Mouse (Mus musculus): Measurements from ENCODE around the gene Epha6. TPM values are rescaled to one million over a fixed set of nuclear protein-coding genes. Genes with fewer than 3 reads are reported as not detected.

Gene Epha6
- polyA plus RNA-seq (2012; rRNA removed) (not detected in 2 replicates), polyA plus RNA-seq (2014; fragmentation: Nextera tagmentation; extraction: Ambion mirVana) (not detected in 2 replicates)

DNA sequence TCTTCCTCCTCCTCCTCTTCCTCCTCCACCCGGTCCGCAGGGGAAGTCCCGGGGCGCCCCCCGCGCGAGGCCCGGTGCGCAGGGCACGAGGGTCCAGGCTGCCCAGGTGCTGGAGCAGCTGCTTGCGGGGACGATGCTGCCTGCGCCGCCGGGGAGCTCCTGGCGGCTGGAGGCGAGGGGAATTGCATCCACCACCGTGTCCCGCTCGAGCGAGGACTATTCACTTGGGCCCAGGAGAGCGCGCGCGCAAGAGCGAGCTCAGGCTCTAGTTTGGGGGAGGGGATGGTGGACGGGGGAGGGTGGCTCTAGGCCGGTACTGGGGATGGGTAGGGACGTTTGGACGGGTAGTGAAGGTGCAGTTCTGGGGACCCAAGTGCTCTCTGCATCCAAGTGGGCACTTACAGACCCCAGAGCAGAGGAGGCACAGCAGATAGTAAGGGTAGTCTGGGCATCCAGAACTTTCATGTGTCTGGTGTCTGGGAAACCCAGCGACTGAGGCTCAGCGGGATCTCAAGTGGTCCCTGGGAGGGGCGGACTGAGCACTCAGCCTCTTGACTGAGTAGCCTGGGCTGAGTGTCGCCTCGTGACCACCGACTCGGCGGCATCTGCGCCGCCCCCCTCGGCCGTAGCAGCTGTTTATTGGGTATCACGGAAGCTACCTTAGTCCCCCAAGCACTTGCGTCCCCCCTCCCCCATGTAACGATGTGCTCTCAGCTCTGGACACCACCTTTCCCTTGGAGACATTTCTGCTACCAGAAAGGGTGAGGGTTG, at the start of gene Epha6:
Gene Epha6, minus strand, starts transcription at position 471 of the 771 bp plus-strand sequence.
- no peaks in the 10 kb centered on the region for H3K4me1 ChIP-seq (replicated peaks; ENCODE audit: control insufficient read depth in 2 of 2, insufficient read depth in 2 of 2, low read length in 1 of 2)
- 2% methylated on average over 43 of the region's 45 CpGs for WGBS (ENCODE audit: insufficient replicate concordance)
- H3K9me3 ChIP-seq (ENCODE audit: control insufficient read depth, low read length), result no peaks in the 10 kb centered on the region
- no peak for DNase-seq (ENCODE audit: low read depth in 3 of 3, low spot score in 3 of 3)
- no peaks in the 10 kb centered on the region for H3K36me3 ChIP-seq (replicated peaks; ENCODE audit: control insufficient read depth, insufficient read depth, low read depth)
- TF ChIP-seq EP300 (IDR thresholded peaks at IDR 0.05; ENCODE audit: low read depth) (no peak), CTCF (IDR thresholded peaks at IDR 0.05; ENCODE audit: low read depth) (no peak)
- H3K27me3 ChIP-seq (ENCODE audit: control insufficient read depth, insufficient read depth, low read length), result peaks cover 11% of the 10 kb centered on the region; the same call in 1 of the 2 replicates
- no peak for ATAC-seq (ENCODE audit: insufficient read depth)
- H3K4me3 ChIP-seq (ENCODE audit: insufficient read depth in 1 of 2, low read depth in 2 of 2, low read length in 2 of 2), result no peak within 1 kb of the TSS
- no peak within 1 kb of the TSS for H3K4me2 ChIP-seq (ENCODE audit: low read depth)
- no peak within 1 kb of the TSS for H3K9ac ChIP-seq (replicated peaks)
- no peak within 1 kb of the TSS for H3K27ac ChIP-seq

DNA sequence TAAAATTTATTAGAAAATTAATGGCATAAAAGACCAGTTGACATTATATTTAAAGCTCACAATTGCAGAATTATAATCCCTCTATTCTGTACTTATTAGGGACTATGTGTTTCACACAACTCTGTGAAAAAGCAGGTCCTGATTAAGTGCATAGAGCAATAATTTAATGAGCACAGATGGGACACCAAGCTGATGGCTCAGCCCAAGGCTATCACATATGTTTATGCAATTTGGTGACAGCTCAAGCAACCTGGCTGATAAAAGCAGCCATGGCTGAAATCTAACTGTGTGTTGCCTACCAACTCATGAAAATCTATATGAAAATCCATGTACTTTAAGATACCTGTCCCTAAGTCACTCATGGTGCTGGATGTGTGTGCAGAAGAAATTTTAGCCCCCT, 46.4 kb upstream of the Epha6 start:
- TF ChIP-seq EP300 (IDR thresholded peaks at IDR 0.05; ENCODE audit: low read depth) (no peak), CTCF (IDR thresholded peaks at IDR 0.05; ENCODE audit: low read depth) (no peak)
- no peak overlapping the region for H3K9ac ChIP-seq (replicated peaks)
- ATAC-seq (ENCODE audit: insufficient read depth) (no peak), DNase-seq (ENCODE audit: low read depth in 3 of 3, low spot score in 3 of 3) (no peak)
- H3K27me3 ChIP-seq (ENCODE audit: control insufficient read depth, insufficient read depth, low read length), result no peaks in the 10 kb centered on the region
- no peaks in the 10 kb centered on the region for H3K4me1 ChIP-seq (replicated peaks; ENCODE audit: control insufficient read depth in 2 of 2, insufficient read depth in 2 of 2, low read length in 1 of 2)
- H3K27ac ChIP-seq, result no peak overlapping the region
- no peak overlapping the region for H3K4me2 ChIP-seq (ENCODE audit: low read depth)
- H3K36me3 ChIP-seq (replicated peaks; ENCODE audit: control insufficient read depth, insufficient read depth, low read depth), result no peaks in the 10 kb centered on the region
- H3K4me3 ChIP-seq (ENCODE audit: insufficient read depth in 1 of 2, low read depth in 2 of 2, low read length in 2 of 2), result no peak overlapping the region
- no peaks in the 10 kb centered on the region for H3K9me3 ChIP-seq (ENCODE audit: control insufficient read depth, low read length)

DNA sequence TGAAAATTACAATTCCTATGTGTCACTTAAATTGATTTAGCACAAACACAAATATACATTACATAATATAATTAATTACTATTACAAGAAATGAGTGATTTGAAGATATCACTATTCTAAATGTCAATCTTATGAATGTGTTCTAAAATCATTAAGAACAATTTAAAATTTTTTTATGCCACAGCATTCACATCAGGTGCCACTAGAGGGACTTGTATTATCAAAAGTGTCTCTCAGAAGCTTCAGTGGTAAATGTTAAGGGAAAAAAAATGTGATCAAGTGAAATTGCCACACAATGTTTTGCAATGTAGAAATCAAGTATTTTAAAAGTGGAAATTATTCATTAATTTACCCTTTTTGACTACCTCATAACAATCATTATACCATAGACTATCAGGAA, 22.8 kb upstream of the Epha6 start:
- Histone ChIP-seq H3K27ac (no peak overlapping the region), H3K4me3 (ENCODE audit: insufficient read depth in 1 of 2, low read depth in 2 of 2, low read length in 2 of 2) (no peak overlapping the region), H3K9me3 (ENCODE audit: control insufficient read depth, low read length) (no peaks in the 10 kb centered on the region), H3K27me3 (ENCODE audit: control insufficient read depth, insufficient read depth, low read length) (no peaks in the 10 kb centered on the region), H3K4me1 (replicated peaks; ENCODE audit: control insufficient read depth in 2 of 2, insufficient read depth in 2 of 2, low read length in 1 of 2) (no peaks in the 10 kb centered on the region), H3K36me3 (replicated peaks; ENCODE audit: control insufficient read depth, insufficient read depth, low read depth) (no peaks in the 10 kb centered on the region), H3K4me2 (ENCODE audit: low read depth) (no peak overlapping the region), H3K9ac (replicated peaks) (no peak overlapping the region)
- DNase-seq (ENCODE audit: low read depth in 3 of 3, low spot score in 3 of 3), result no peak
- ATAC-seq (ENCODE audit: insufficient read depth), result no peak
- TF ChIP-seq CTCF (IDR thresholded peaks at IDR 0.05; ENCODE audit: low read depth) (no peak), EP300 (IDR thresholded peaks at IDR 0.05; ENCODE audit: low read depth) (no peak)

DNA sequence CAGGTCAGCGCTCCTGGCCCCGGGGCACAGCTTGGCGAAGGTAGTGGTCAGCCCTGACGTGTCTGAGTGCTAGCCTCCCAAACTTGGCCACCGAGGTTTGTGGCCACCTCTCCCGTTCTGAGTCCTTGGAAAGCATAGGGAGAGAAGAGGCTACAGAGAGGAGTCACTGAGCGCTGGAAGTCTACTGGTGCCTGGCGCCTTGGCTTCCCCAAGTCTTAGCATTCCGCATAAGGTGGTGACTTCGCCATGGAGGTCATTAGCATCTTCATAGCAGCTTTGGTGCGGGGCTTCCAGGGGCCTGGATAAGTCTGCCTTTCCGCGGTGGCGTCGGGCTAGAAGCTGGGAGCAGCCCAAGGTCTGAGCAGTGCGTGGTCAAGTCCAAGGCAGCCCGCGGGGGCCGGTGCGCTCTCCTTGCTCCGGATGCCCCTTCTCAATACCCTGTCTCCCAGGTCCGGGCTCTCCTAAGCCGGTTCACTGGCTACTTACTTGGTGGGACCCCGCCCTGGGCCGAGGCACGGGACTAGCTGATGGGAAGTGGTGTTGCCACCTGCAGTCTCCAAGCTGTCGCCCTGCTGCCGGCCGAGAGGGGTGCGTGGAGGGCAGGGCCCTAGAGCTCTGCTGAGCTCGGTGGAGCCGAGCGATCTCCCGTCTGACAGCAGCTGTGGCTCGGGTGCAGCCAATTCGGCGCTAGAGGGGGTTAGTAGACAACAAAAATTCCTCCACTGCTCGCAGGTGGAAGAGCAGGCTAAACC, 677 bp upstream of the Epha6 start:
- H3K9ac ChIP-seq (replicated peaks), result no peak overlapping the region
- H3K27ac ChIP-seq, result no peak overlapping the region
- H3K4me3 ChIP-seq (ENCODE audit: insufficient read depth in 1 of 2, low read depth in 2 of 2, low read length in 2 of 2), result no peak overlapping the region
- ATAC-seq (ENCODE audit: insufficient read depth), result no peak
- no peaks in the 10 kb centered on the region for H3K36me3 ChIP-seq (replicated peaks; ENCODE audit: control insufficient read depth, insufficient read depth, low read depth)
- peaks cover 11% of the 10 kb centered on the region; the same call in 1 of the 2 replicates for H3K27me3 ChIP-seq (ENCODE audit: control insufficient read depth, insufficient read depth, low read length)
- TF ChIP-seq CTCF (IDR thresholded peaks at IDR 0.05; ENCODE audit: low read depth), result no peak
- no peak for TF ChIP-seq EP300 (IDR thresholded peaks at IDR 0.05; ENCODE audit: low read depth)
- no peak overlapping the region for H3K4me2 ChIP-seq (ENCODE audit: low read depth)
- WGBS (ENCODE audit: insufficient replicate concordance), result under 1% methylated on average over 36 of the region's 38 CpGs
- no peaks in the 10 kb centered on the region for H3K4me1 ChIP-seq (replicated peaks; ENCODE audit: control insufficient read depth in 2 of 2, insufficient read depth in 2 of 2, low read length in 1 of 2)
- DNase-seq (ENCODE audit: low read depth in 3 of 3, low spot score in 3 of 3), result no peak
- no peaks in the 10 kb centered on the region for H3K9me3 ChIP-seq (ENCODE audit: control insufficient read depth, low read length)

DNA sequence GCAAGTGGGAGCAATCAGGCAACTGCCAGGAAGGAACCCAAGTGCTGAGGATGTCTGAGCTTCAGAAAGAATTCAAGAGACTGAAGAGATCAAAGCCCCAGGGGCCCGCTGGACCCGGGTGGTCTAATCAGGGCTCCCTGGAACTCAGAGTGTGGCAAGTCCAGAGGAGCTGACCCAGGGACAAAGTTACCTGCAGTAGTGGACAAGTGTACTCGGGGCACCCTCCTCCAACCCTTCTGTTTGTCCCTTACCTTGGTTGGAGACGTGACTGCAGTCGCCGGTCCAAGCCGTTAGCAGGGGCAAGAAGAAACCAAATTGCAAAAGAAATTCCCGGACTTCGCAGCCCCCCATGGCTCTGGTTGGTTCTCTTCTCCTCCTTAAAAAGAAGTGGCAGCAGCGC, 718 bp downstream of the Epha6 start:
- no peaks in the 10 kb centered on the region for H3K36me3 ChIP-seq (replicated peaks; ENCODE audit: control insufficient read depth, insufficient read depth, low read depth)
- H3K9ac ChIP-seq (replicated peaks), result no peak overlapping the region
- H3K27me3 ChIP-seq (ENCODE audit: control insufficient read depth, insufficient read depth, low read length), result peaks cover 11% of the 10 kb centered on the region; the same call in 1 of the 2 replicates
- H3K4me3 ChIP-seq (ENCODE audit: insufficient read depth in 1 of 2, low read depth in 2 of 2, low read length in 2 of 2), result no peak overlapping the region
- H3K4me1 ChIP-seq (replicated peaks; ENCODE audit: control insufficient read depth in 2 of 2, insufficient read depth in 2 of 2, low read length in 1 of 2), result no peaks in the 10 kb centered on the region
- DNase-seq (ENCODE audit: low read depth in 3 of 3, low spot score in 3 of 3) (no peak), ATAC-seq (ENCODE audit: insufficient read depth) (no peak)
- no peak overlapping the region for H3K27ac ChIP-seq
- H3K9me3 ChIP-seq (ENCODE audit: control insufficient read depth, low read length), result no peaks in the 10 kb centered on the region
- TF ChIP-seq CTCF (IDR thresholded peaks at IDR 0.05; ENCODE audit: low read depth), result no peak
- TF ChIP-seq EP300 (IDR thresholded peaks at IDR 0.05; ENCODE audit: low read depth), result no peak
- no peak overlapping the region for H3K4me2 ChIP-seq (ENCODE audit: low read depth)
- 3% methylated on average over 10 of the region's 10 CpGs for WGBS (ENCODE audit: insufficient replicate concordance)

All from liver, embryonic 14.5 days (tissue).